Mouse (Mus musculus): ENCODE results near the gene Mul1.

The Mul1 gene

DNA sequence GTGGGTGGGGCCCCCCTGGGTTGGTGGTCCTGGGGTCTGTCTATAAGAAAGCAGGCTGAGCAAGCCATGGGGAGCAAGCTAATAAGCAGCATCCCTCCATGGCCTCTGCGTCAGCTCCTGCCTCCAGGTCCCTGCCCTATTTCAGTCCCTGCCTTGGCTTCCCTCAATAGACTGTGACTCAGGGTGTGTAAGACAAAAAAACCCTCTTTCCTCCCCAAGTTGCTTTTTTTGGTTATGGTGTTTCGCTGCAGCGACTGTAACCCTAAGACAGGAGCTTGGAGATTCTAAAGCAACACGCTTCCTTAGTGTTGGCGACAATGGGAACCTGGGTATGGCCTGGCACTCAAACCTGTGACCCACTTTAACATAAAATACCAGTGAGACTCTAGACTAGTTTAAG, 27.0 kb downstream of the Mul1 start:
- DNase-seq (ENCODE audit: low spot score in 2 of 2), result no peak

DNA sequence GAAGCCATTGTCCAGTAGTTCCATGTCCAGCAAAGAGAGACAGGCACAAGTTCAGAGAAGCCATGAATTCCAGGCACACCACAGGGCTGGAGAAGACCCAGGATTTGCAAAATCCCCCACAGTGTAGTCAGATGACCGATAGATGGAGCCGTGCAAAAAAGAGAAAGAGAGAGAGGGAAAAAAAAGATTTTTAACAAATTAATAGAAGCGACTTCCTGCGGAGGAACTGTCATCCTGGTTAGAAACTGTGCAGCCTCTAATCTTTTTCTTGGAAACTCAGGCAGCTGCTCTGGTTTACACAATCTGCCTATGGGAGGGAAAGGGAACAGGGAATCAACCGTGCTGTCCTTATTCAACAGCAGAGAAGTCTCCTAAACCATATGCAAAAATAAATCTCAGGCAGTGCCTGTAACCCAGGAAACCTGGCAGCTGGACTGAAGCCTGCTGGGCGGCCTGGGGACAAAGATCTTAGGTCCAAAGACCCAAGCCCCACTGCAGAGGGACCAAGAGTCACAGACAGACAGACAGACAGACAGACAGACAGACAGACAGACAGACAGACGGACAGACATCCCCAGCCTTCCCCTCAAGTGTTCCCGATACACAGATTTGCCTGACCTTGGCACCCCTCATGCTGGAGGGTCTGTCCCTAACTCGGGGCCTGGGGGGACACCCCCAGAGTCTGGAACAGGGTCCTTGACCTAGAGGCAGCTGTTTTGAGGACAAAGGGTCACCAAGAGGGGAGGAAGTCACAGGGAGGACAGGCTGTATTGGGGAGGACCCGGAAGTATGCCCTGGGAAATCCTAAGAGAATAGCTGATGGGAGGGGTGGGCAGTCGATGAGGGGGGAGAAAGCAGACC, 28.7 kb downstream of the Mul1 start:
- no peak for DNase-seq (ENCODE audit: low spot score in 2 of 2)

DNA sequence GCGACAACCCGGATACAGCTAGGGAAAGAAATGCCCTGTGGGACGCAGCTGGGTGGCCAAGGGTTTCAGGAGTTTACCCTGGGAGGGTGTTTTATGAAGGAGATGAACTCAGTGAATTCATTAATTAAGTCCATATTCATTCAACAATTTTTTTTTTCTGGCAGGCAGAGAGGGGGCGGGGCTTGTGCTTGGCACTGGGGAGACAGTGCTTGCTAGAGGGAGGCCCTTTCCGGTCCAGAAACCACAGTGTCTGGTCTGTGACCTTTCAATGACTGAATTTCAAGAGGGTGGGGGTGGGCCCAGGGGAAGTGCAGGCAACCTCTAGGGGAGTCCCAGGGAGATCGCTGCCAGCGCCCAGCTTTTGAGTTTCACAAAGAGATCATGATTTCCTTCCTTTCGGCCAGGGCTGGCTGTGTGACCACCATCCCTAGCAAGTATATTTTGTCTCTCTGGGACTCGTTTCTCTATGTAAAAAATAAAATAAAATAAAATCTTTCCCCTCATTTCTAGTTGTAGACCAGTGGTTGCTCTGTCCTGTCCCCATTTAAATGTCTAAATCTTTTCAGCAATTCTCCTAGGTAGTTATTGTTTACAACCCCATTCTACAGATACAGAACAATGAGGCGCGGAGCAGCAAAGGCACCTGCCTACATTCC, 29.5 kb downstream of the Mul1 start:
- peak in 1 of 2 experiments; percentile 23 for DNase-seq (ENCODE audit: low spot score in 2 of 2)

DNA sequence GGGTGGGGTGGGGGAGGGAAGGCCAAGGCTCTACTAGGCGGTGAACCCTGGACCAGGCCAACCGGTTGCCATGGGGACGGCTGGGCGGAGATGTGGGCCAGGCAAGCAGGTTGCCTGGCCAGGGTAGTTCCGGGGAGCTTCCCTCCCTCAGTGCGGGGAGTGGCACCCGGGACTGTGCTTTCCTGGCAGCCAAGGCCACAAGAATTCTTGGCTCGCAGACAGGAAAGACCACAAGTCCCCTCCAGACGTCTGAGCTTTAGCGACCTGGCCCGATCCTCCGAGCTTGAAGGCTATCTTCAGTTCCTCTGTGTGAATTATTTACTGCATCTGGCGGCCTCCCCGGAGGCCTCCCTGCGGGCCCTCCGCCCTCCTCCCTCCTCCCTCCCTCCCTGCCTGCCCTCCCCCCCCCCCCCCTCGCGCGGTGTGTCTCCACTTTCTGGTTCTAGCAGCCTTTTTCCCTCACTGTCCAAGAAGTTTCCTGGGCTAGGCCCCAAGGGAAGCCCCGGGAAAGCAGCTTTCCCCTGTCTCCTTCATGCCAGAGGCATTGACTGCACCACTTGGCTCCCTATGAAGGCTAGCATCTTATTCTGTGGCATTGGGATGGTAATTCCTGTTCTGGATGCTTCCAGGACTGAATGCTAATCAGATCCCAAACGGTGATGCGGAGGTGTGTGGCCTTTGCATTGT, 30.3 kb downstream of the Mul1 start:
- no peak for DNase-seq (ENCODE audit: low spot score in 2 of 2)

DNA sequence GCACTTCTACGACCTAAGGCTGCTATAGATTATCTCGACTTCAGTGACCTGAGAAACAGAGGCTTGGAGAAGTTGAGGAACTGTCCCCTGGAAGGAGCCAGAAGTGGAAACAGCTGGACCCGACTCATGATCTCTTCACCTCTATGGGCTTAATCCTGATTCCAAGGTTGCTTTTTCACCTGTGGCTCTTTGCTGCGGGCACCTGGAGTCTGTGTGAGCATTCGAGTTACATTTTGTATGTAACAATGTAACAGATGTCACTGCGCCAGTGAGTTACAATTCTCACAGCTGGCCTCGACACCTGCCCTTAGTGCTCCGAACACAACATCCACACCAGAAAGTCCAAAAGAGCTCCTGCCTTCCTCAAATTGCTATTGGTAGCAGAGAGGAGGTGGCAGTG, 31.0 kb downstream of the Mul1 start:
- no peak for DNase-seq (ENCODE audit: low spot score in 2 of 2)

DNA sequence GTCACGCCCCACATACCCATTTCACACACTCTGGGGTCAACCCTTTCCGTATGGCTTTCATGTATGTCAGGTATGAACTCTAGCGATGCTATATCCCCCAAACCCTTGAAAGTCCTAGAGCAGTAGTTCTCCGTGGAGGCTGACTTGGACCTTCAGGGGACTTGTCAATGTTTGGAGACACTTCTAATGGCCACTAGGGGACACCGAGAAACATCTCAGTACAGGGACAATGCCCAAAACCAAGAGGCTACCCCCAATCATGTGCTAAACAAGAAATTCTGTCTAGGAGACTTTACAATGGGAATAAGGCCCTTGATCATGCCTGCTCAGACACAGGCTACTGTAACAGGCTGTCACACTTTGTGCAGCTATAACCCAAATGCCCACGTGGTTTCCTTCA, 32.2 kb downstream of the Mul1 start:
- no peak for DNase-seq (ENCODE audit: low spot score in 2 of 2)

DNA sequence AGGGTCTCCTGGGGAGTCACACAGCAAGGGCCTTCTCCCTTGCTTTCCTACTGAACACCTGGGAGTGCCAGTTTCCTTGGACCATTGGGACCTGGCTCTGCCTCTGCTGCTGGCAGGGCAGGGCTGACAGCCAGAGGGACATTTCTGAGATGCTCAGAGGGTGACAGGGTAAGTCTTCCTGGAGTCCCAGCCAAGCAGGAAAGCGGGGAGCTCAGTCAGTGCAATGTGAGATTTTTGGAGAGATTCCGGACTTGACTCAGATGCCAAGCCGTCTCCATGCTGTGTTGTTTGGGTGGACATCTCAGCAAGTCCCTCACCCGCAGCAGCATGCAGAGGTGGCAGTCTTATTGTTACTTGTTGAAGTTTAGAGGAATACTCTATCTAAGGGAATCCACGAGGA, 33.0 kb downstream of the Mul1 start:
- DNase-seq (ENCODE audit: low spot score in 2 of 2), result no peak

DNA sequence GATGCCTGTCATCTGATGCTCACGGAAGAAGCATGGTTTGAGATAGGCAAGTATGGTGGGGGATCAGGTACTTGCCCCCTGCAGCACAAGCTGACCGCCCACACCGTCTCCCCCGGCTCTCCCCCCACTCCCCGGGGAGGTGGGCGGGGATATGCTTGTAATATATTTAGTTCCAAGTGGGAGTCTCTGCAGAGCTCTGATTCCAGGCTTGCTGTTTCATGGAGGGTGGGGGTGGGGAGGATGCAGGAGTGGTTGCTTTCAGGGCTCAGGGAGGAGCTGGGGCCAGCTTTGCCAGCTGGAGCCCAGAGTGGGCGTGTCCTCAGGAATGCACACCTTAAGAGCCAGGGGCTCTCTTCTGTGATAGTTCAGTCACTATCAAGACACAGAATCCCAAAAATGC, 34.6 kb downstream of the Mul1 start:
- DNase-seq (ENCODE audit: low spot score in 2 of 2), result no peak

DNA sequence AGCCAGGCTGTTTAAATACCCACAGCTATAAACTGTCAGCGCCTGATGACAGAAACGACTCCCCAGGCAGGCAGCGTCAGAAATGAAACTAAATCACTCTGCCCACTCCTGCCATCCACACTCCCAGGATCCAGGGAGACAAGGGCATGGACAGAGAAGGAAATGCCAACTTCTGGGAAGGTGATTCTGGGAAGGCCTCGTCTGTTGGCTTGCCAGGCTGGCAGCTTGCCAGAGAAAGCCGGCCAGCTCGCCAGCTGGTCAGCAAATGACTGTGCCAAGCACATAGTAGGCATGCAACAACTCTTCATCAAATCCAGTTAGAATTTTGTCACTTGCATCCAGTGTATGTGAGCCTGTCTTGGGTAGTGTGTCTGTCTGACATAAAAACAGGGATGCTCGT, 36.8 kb downstream of the Mul1 start:
- DNase-seq (ENCODE audit: low spot score in 2 of 2), result no peak

DNA sequence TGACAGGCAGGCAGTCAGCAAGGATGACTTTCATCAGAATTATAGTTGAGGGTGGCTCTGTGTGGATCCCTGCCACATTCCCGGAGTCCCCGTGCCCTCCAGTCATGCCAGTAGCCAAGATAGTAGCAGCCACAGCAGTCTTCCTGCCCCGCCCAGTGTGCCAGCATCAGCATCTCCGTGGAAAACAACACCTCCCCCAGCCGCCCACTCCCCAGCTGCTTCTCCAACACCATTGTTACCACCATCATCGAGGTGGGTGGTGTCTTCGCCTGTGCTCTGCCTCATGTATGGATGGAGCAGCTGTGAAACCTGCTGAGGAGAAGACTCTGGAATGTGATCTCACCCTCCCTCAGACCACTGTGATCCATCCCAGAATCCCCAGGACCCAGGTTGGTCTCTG, 45.1 kb downstream of the Mul1 start:
- no peak for DNase-seq (ENCODE audit: low spot score in 2 of 2)

DNA sequence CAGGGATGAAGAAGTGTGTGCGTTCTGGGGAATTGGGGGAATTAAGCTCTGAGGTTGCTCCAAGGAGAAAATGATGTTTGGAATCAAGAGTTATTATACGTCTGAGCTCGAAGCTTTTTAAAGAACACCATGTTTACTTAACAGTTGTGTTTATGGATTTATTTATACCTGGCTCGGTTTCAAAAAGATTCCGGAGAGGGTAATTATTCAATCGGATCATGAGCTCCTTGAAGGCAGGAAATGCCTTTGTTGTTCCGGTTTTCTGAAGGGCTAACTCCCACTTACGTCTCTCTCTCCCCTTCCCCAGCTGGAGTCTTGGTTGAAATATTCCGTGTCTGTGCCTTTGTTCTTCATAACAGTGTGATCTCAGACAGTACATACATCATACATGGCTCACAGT, 46.5 kb downstream of the Mul1 start:
- no peak for DNase-seq (ENCODE audit: low spot score in 2 of 2)

DNA sequence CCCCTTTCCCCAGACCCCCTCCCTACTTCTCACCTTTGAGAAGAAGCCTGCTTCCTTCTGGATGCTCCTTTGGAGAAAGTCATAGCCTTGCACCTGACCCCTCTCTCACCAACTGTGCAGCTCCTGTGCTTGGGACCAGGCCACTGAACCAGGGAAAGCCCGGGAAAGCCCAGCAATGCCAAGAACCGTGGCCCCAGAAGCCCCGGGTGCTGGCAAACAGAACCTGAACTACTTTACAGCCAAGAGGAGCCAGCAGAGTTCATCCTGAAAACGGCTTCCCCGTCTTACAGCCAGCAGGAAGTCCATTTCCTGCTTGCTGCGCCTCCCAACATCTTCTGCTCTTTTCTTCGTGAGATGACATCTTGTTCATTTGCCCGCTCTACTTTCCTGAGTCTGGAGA, 48.2 kb downstream of the Mul1 start:
- no peak for DNase-seq (ENCODE audit: low spot score in 2 of 2)

DNA sequence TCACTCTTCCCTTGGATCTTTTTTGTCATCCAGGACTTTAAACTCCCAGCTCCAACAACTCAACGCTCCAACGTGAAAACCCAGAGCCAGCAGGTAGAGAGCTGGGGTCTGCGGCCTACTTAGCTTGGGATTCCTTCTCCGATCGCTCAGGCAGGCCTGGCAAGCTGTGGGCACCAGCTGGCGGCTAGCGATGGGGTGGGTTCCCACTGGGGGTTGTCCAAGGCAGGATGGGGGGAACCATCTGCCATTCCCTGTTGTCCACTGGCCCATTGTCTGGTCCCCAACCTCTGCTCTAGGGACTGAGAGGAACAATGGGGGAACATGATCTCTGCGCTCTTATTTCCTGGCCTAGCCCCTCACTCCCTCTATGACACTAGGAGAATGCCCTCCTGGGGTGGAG, 53.8 kb downstream of the Mul1 start:
- no peak for DNase-seq (ENCODE audit: low spot score in 2 of 2)

DNA sequence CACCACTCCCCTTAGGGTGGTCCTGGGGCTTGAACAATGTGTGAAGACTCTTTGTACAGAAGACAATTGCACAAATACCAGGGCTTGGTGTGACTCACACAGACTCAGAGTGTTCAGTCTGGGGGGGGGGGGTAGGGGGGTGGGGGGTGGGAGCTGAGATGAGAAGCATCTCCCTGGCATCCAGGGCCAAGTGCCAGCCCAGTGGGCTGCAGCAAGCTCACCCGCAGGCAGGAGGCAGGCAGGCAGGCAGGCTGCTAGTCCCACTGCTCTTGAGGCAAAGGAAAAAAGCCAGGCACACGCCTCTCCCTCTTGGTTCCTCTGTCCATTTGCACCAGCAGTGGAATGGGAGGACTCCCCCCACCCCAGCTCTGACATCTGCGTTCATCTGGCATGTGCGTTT, 56.6 kb downstream of the Mul1 start:
- no peak for DNase-seq (ENCODE audit: low spot score in 2 of 2)
